Mouse (Mus musculus): ENCODE data around the gene Ppp1r37. TPM values are rescaled to one million over a fixed set of nuclear protein-coding genes. Genes with fewer than 3 reads are reported as not detected.
A peak's percentile ranks its signal among the peaks of the same experiment; 100 is the strongest.
"Not testable (repeated sequence)": the region's sequence is repeated elsewhere in the genome, so short reads cannot be mapped to it uniquely, and the experiment has no call there.

The Ppp1r37 gene
- 22.4 and 26.2 TPM in 2 replicates for polyA plus RNA-seq (2015; fragmentation: Nextera tagmentation; extraction: Ambion mirVana)

- peak; percentile 26; the same call in 1 of the 2 replicates for ATAC-seq (ENCODE audit: low FRiP score, low read depth)
- H3K27me3 ChIP-seq = no peaks in the 10 kb centered on the region
- H3K4me2 ChIP-seq (replicated peaks) = peak within 1 kb of the TSS; percentile 99
- no peaks in the 10 kb centered on the region for H3K9me3 ChIP-seq
- H3K4me3 ChIP-seq = peak within 1 kb of the TSS; percentile 99
- H3K36me3 ChIP-seq = peaks cover 36% of the 10 kb centered on the region
- 2% methylated on average over 19 of the region's 19 CpGs for whole genome bisulfite sequencing
- H3K4me1 ChIP-seq = peaks cover 47% of the 10 kb centered on the region
- H3K9ac ChIP-seq = peak within 1 kb of the TSS; percentile 98
- peak within 1 kb of the TSS; percentile 83 for H3K27ac ChIP-seq
Observed at GRCm38 (mm10) chr7:19562643-19563410, at the start of gene Ppp1r37. Ppp1r37 (minus strand) TSS chr7:19563076.

- peaks cover 16% of the 10 kb centered on the region for H3K36me3 ChIP-seq
- H3K27ac ChIP-seq = no peak overlapping the region
- 78% methylated on average over 5 of the region's 5 CpGs for WGBS
Observed at GRCm38 (mm10) chr7:19610969-19611368, 48.1 kb upstream of the Ppp1r37 start.

GRCm38 (mm10) chr7:19609641-19610332 is 46.9 kb upstream of the Ppp1r37 start:
- WGBS = 91% methylated on average over 12 of the region's 12 CpGs
- H3K9me3 ChIP-seq = no peaks in the 10 kb centered on the region
- H3K27ac ChIP-seq = no peak overlapping the region
- H3K4me1 ChIP-seq = no peaks in the 10 kb centered on the region
- H3K4me3 ChIP-seq = no peak overlapping the region
- no peak overlapping the region for H3K4me2 ChIP-seq (replicated peaks)
- no peaks in the 10 kb centered on the region for H3K27me3 ChIP-seq
- ATAC-seq (ENCODE audit: low FRiP score, low read depth) = no peak
- no peak overlapping the region for H3K9ac ChIP-seq
- H3K36me3 ChIP-seq = peaks cover 16% of the 10 kb centered on the region

More at GRCm38 (mm10) chr7:19610969-19611368, 48.1 kb upstream of the Ppp1r37 start:
- H3K4me3 ChIP-seq = no peak overlapping the region
- no peak overlapping the region for H3K4me2 ChIP-seq (replicated peaks)
- no peaks in the 10 kb centered on the region for H3K4me1 ChIP-seq
- no peaks in the 10 kb centered on the region for H3K9me3 ChIP-seq
- H3K27me3 ChIP-seq = no peaks in the 10 kb centered on the region
- no peak for ATAC-seq (ENCODE audit: low FRiP score, low read depth)
- no peak overlapping the region for H3K9ac ChIP-seq

GRCm38 (mm10) chr7:19607291-19607690 is 44.4 kb upstream of the Ppp1r37 start:
- Histone ChIP-seq H3K27ac (no peak overlapping the region), H3K9ac (no peak overlapping the region), H3K27me3 (no peaks in the 10 kb centered on the region), H3K9me3 (no peaks in the 10 kb centered on the region), H3K4me1 (peaks cover 15% of the 10 kb centered on the region), H3K4me2 (replicated peaks) (no peak overlapping the region), H3K36me3 (peaks cover 20% of the 10 kb centered on the region), H3K4me3 (no peak overlapping the region)
- WGBS = 82% methylated on average over 5 of the region's 5 CpGs
- no peak for ATAC-seq (ENCODE audit: low FRiP score, low read depth)

GRCm38 (mm10) chr7:19604606-19605214 is 41.8 kb upstream of the Ppp1r37 start:
- WGBS = 59% methylated on average over 10 of the region's 10 CpGs
- Histone ChIP-seq H3K4me2 (replicated peaks) (peak overlapping the region; percentile 94), H3K4me3 (peak overlapping the region; percentile 98), H3K4me1 (peaks cover 24% of the 10 kb centered on the region), H3K36me3 (peaks cover 29% of the 10 kb centered on the region)
- not testable (repeated sequence) for ATAC-seq (ENCODE audit: low FRiP score, low read depth); H3K27me3 ChIP-seq; H3K27ac ChIP-seq; H3K9ac ChIP-seq; H3K9me3 ChIP-seq

GRCm38 (mm10) chr7:19603849-19604605 is 41.2 kb upstream of the Ppp1r37 start, which contains the start of gene Clasrp:
Clasrp (minus strand) TSS chr7:19604486.
- Histone ChIP-seq H3K9ac (peak within 1 kb of the TSS; percentile 97), H3K4me1 (peaks cover 24% of the 10 kb centered on the region), H3K9me3 (no peaks in the 10 kb centered on the region), H3K36me3 (peaks cover 36% of the 10 kb centered on the region), H3K4me2 (replicated peaks) (peak within 1 kb of the TSS; percentile 94), H3K27ac (peak within 1 kb of the TSS; percentile 55; the same call in 1 of the 2 replicates), H3K4me3 (peak within 1 kb of the TSS; percentile 98), H3K27me3 (no peaks in the 10 kb centered on the region)
- WGBS = 2% methylated on average over 57 of the region's 57 CpGs
- ATAC-seq (ENCODE audit: low FRiP score, low read depth) = peak; percentile 88

DNA sequence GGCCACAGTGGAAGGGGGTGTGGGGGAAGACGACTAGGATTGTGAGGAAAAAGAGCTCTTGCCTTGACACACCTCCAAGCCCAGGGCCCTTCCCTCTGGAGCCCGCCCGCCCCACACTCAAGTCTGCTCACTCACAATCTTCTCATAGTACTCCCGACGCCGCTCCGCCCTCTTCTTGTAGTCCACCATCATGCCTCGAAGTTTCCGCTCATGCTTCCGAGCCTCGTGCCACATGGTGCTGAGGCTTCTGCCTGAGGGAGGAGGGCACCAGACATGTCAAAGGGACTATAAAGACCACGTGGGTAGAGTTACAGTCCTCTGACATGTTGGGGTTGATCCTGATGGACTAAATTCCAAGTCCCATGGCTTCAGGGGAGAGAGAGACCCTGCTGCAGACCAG is 40.2 kb upstream of the Ppp1r37 start:
- H3K27ac ChIP-seq = no peak overlapping the region
- H3K4me2 ChIP-seq (replicated peaks) = peak overlapping the region; percentile 94
- no peak for ATAC-seq (ENCODE audit: low FRiP score, low read depth)
- peaks cover 46% of the 10 kb centered on the region for H3K36me3 ChIP-seq
- peak overlapping the region; percentile 97 for H3K9ac ChIP-seq
- WGBS = 79% methylated on average over 12 of the region's 12 CpGs
- H3K4me3 ChIP-seq = peak overlapping the region; percentile 98
- no peaks in the 10 kb centered on the region for H3K27me3 ChIP-seq
- no peaks in the 10 kb centered on the region for H3K9me3 ChIP-seq
- H3K4me1 ChIP-seq = peaks cover 24% of the 10 kb centered on the region

DNA sequence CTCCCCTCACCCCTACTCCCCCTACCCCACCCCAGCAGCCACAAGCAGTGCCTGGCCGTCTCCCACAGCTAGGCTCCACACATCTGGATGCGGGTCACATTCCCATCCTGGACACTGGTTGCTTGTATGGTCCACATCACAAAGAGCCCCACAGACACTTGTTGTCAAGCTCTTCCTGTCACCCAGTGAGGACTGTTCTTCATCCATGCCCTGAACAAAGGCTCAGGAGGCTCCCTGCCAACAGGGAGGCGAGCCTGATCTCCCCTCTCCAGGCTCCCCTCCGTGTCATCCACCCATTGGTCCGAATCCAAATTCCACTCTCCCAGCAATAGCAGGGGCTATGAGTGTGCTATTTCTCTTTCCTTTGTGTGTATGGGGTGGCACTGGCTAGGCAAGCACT is 37.7 kb upstream of the Ppp1r37 start:
- 75% methylated on average over 5 of the region's 5 CpGs for WGBS
- H3K27ac ChIP-seq = no peak overlapping the region
- no peak overlapping the region for H3K9ac ChIP-seq
- peaks cover 24% of the 10 kb centered on the region for H3K4me1 ChIP-seq
- no peaks in the 10 kb centered on the region for H3K27me3 ChIP-seq
- peaks cover 65% of the 10 kb centered on the region for H3K36me3 ChIP-seq
- H3K9me3 ChIP-seq = no peaks in the 10 kb centered on the region
- ATAC-seq (ENCODE audit: low FRiP score, low read depth) = no peak
- no peak overlapping the region for H3K4me3 ChIP-seq
- no peak overlapping the region for H3K4me2 ChIP-seq (replicated peaks)

GRCm38 (mm10) chr7:19593061-19593730 is 30.3 kb upstream of the Ppp1r37 start:
- no peak for ATAC-seq (ENCODE audit: low FRiP score, low read depth)
- H3K4me1 ChIP-seq = no peaks in the 10 kb centered on the region
- H3K4me3 ChIP-seq = no peak overlapping the region
- H3K9me3 ChIP-seq = no peaks in the 10 kb centered on the region
- H3K9ac ChIP-seq = no peak overlapping the region
- H3K36me3 ChIP-seq = peaks cover 94% of the 10 kb centered on the region
- no peak overlapping the region for H3K27ac ChIP-seq
- WGBS = 93% methylated on average over 10 of the region's 10 CpGs
- H3K4me2 ChIP-seq (replicated peaks) = no peak overlapping the region
- H3K27me3 ChIP-seq = no peaks in the 10 kb centered on the region

DNA sequence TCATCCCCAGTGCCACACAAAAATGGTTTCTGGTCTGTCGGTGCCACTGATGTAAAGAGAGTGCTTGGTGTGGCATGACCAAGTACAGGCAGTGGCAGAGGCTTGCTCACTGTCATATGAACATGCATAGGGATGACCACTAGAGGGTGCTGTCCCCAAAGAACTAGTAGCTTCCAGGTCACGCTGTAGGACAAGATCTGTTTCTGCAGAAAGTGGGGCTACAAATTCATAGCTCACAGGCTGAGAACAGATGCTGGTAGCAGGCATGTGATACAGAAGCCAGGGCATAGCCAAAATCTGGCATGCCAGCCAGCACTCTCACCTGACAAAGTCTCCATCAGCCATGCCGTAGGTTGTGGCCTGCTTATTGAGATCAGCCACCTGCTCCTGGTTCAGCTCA is 27.0 kb upstream of the Ppp1r37 start:
- no peak overlapping the region for H3K27ac ChIP-seq
- H3K9me3 ChIP-seq = no peaks in the 10 kb centered on the region
- WGBS = 58% methylated on average over 3 of the region's 3 CpGs
- H3K9ac ChIP-seq = no peak overlapping the region
- H3K27me3 ChIP-seq = no peaks in the 10 kb centered on the region
- no peak overlapping the region for H3K4me2 ChIP-seq (replicated peaks)
- H3K4me1 ChIP-seq = no peaks in the 10 kb centered on the region
- H3K4me3 ChIP-seq = no peak overlapping the region
- peaks cover 100% of the 10 kb centered on the region for H3K36me3 ChIP-seq
- ATAC-seq (ENCODE audit: low FRiP score, low read depth) = peak; percentile 17; the same call in 1 of the 2 replicates

DNA sequence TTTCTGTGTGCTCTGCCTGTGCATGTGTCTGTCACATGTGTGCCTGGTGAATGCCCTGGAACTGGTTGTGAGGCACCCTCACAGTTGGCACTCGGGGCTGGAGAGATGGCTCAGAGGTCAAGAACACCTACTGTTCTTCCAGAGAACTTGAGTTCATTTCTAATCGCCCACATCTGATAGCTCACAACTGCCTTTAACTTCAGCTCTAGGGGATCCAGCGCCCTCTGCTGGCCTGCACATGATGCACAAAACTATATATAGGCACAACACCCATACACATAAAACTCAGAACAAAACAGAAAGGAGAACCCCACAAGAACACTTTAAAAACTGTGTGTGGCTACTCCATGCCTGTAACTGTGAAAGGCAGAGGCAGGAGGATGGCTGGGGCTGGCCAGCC is 26.3 kb upstream of the Ppp1r37 start:
- Histone ChIP-seq H3K9ac (no peak overlapping the region), H3K36me3 (peaks cover 100% of the 10 kb centered on the region), H3K27me3 (no peaks in the 10 kb centered on the region), H3K4me3 (no peak overlapping the region), H3K27ac (no peak overlapping the region), H3K9me3 (no peaks in the 10 kb centered on the region), H3K4me1 (no peaks in the 10 kb centered on the region), H3K4me2 (replicated peaks) (no peak overlapping the region)
- 58% methylated on average over 3 of the region's 3 CpGs for WGBS
- ATAC-seq (ENCODE audit: low FRiP score, low read depth) = no peak
